Mouse (Mus musculus): ENCODE results near the gene Txndc12. TPM values are rescaled to one million over a fixed set of nuclear protein-coding genes. Genes with fewer than 3 reads are reported as not detected.

The Txndc12 gene
- polyA plus RNA-seq, 1 experiment from 2014 or later = 50.5 TPM

DNA sequence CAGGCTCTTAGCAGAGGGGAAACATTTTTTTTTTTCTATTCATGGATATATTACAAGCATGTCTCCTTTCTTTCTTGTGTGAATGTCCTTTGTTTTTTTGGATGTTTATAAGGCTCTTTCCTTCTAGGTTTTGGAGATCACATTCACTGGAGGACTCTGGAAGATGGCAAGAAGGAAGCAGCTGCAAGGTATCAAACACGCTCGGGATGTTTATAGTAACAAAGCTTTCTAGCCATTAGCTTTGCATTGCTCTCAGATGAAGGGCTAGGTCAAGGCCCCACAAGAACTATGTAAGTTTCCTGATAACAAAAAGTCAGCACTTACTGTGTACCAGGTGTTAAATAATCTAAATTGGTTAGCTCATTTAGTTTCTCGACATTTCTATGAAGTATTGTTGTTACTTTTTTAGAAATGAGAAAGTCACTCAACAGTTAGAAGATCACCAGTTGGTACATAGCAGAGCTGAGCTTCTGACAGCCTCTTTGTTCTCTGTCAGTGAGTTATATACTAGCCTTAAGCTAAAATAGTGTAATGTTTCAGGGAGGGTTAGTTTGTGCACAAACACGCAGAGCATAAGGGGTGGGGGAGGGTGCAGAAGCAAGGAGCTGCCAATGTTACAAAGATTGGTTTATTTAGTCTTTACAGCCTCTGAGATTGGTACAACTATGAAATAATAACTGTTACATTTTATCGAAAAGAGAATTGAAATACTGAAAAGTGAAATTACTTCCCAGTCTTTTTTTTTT lies 11.6 kb downstream of the Txndc12 start:
- DNase-seq (ENCODE audit: low spot score) = no peak

DNA sequence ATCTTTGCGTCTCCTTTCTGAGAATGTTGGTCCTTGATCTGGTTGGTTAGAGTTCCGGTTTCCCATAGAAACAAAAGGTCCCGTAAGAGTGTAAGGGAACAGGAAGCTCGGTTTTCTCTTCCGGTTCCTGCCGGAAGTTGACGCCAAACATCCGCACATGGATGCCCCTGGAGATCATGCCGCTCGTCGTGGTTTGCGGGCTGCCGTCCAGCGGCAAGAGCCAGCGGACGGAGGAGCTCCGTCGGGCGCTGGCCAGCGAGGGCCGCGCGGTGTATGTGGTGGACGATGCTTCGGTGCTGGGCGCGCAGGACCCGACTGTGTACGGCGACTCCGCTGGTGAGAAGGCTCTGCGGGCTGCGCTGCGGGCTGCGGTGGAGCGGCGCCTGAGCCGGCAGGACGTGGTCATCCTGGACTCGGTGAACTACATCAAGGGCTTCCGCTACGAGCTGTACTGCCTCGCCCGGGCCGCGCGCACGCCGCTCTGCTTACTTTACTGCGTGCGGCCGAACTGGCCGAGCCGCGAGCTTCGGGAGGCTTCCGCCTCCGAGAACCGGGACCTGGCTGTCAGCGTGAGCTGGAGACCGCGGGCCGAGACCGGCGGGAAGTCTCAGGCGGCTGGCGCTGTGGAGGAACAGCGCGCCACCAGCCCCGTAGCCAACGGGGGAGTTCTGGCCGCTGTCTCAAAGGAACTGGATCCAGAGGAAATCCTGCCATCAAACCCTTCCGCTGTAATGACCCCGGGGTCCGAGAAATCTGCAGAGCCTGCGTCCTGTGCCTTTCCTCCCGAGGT lies 13.5 kb downstream of the Txndc12 start, which contains the start of gene Kti12:
Kti12 (plus strand) TSS at position 71 of the 790 bp plus-strand sequence.
- DNase-seq (ENCODE audit: low spot score) = peak; percentile 86

DNA sequence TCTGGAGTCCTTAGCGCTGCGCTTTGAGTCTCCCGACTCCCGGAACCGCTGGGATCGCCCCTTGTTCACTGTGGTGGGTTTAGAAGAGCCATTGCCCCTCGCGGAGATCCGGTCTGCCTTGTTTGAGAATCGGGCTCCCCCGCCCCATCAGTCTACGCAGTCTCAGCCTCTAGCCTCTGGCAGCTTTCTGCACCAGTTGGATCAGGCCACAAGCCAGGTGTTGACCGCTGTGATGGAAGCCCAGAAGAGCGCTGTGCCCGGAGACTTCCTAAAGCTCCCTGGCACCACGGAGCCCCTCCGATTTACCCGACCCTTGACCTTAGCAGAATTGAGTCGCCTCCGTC lies 14.1 kb downstream of the Txndc12 start, which contains the start of gene A730015C16Rik:
A730015C16Rik (minus strand) TSS at position 115 of the 344 bp plus-strand sequence.
- DNase-seq (ENCODE audit: low spot score) = peak; percentile 21

DNA sequence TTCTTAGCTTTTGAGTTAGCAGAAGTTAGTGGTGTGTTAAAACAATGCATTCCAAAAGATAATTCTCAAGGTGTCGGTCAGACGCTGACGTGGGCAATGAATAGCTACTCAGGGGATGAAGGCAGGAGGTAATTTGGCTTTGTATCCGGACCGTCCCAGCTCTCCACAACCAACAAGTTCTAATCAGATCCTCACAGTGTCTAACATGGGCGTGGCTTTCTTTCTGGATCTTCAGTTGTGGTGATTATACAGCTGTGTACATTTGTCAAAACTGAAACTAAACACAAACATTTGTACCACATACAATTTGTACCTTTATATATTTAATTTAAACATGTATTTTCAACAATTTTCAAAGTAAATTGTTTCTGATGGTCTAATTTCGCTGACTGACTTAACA lies 32.4 kb downstream of the Txndc12 start:
- DNase-seq (ENCODE audit: low spot score) = no peak

DNA sequence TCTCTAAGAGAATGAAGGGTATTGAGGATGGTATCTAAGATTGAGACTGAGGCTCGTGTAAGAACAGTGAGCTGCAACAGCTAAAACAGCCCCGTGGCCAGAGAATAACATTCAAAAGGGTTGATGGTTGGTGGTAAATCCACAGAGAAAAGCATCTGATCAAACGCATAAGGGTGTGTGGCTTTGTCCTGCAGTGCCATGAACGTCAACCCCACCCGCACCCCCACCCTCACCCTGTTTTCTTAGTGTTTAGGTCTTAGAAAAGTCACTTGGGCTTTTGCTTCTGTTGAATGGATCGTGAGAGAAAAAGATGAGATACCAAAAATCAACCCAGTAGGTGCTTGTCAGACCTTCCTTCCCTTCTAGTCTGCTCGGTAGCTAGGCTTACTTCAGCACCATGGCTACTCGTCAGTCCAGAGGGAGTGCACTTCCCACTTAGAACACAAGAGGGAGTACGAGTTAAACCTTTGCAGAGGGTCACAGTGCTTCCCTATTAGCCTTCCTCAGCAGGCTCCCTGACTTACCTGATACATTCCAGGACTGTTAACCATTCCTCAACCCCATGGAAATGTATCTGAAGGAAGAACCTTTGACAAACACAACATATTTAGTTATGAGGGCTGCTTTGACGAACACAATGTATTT lies 35.5 kb downstream of the Txndc12 start:
- DNase-seq (ENCODE audit: low spot score) = peak; percentile 77

GRCm38 (mm10) chr4:108873746-108874145 lies 39.3 kb downstream of the Txndc12 start:
- no peak for DNase-seq (ENCODE audit: low spot score)

DNA sequence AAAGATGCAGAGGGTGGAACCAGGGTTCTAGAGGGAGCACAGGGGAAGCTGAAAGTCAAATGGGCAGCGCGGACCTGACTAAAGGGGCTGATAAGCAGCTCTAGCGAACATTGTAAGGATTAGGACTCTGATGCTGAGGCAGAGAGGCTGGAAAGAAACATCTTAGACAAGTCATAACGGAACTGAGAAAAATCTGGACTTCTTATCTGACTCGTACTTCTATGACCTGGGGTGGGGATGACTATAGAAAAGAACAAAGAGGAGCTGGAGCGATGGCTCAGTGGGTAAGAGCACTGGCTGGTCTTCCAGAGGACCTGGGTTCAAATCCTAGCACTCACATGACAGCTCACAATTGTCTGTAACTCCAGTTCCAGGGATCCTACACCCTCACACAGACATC lies 43.5 kb downstream of the Txndc12 start:
- no peak for DNase-seq (ENCODE audit: low spot score)

DNA sequence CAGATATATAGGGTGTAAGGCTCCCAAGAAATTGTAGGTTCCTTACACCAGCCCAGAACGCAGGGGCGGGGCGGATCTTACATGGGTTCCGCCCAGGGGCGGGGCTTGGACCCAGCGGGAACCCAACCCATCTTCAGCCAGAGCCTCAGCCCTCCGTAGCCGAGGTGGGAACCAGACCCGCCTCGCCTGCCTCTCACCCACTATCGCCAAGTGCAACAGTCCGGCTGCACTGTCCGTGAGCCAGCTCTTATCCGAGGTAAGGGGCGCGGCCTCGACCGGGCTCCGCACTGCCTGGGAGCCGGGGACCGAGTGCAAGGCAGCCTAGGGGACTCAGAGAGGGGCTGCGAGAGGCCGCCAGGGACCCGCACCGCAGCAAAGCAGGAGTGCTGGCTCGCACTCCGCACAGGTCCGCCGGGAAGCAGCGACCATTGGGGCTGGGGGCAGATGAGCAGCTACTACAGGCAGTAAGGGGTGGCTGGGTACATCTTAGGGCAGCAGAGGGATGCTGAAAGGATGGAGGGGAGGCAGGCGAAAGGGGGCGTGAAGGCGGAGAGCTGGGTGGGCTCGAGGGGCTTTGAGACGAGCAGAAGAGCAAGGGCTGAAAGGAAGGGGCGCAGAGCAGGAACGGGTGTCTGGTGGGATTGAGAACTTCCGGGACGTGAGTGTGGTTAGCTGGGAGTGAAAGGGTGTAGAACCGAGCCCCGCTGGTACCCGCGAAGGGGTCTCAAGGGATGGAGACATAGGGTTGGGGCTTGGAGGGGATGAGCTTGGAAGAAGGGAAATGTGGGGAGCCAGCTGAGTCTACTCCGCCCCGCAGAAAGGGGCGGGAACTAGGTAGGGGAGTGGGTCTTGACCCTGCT lies 44.8 kb downstream of the Txndc12 start, which contains the start of gene Rab3b:
Rab3b (plus strand) TSS at position 101 of the 860 bp plus-strand sequence.
- DNase-seq (ENCODE audit: low spot score) = peak; percentile 56

DNA sequence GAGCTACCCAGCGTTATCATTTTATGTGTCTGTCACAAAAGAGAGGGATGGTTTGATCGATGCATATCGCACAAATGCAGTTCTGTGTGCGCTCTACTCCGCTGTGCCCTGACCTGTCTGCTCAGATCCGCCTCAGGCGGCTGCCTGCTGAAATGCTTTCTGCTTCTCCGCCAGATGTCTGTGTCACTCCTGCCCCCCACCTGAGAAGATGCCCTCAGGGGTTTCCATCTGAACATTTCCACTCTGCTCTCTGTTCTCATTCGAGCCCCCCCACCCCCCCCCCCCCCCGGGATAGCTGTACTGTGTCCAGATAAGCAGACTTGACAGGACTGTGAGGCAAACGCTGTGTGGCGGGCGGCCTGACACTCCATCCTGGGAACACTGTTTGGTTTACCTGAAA lies 49.4 kb downstream of the Txndc12 start:
- no peak for DNase-seq (ENCODE audit: low spot score)

DNA sequence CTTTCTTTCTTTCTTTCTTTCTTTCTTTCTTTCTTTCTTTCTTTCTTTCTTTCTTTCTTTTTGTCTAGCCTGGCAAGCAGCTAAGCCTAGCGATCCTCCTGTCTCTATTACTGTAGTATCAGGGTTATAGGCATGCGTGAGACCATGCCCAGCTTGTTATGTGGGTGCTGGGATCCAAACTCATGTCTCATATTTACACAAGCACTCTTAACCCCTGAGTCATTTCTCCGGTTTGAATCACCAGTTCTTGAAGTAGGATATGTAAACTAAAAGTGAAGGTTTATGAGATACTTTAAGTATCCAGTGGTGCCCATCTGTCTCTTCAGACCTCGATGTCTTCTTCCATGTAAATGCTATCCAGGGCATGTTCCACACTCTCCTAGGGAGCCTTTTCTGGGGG lies 53.1 kb downstream of the Txndc12 start:
- no peak for DNase-seq (ENCODE audit: low spot score)

GRCm38 (mm10) chr4:108890876-108891275 lies 56.5 kb downstream of the Txndc12 start:
- DNase-seq (ENCODE audit: low spot score) = no peak

- DNase-seq (ENCODE audit: low spot score) = no peak
Measured at GRCm38 (mm10) chr4:108900421-108900820, 66.0 kb downstream of the Txndc12 start.

- DNase-seq (ENCODE audit: low spot score) = no peak
Measured at GRCm38 (mm10) chr4:108902886-108903285, 68.5 kb downstream of the Txndc12 start.

DNA sequence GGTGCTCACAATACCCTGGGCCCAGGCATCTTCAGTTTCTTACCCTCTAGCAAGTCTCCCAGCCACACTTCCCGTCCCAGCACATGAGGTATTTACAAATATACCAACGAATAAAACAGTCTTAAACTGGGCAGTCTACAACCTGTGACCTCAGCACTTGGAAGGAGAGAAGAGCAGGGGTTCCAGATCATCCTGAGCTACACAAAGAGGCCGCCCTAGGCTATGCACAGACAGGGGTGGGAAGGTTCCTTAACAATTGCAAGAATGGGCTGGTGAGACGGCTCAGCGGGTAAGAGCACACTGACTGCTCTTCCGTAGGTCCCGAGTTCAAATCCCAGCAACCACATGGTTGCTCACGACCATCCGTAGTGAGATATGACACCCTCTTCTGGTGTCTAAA lies 68.9 kb downstream of the Txndc12 start:
- DNase-seq (ENCODE audit: low spot score) = no peak

DNA sequence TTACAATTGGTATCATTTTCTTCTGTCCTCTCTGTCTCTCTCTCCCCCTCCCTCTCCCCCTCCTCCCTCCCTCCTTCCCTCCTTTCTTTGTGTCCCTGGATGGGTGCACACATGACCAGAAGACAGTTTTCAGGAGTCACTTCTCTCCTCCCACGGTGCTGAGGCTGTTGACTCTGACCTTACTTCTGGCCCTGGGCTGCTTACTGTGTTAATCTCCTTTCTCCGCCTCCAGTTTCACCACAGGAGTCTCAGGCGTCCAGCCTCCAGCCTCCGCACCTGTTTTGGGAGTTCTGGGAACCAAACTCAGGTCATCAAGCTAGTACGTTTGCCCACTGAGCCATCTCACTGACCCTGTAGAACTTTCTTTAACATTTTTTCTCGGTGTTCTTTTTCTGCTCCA lies 69.7 kb downstream of the Txndc12 start:
- no peak for DNase-seq (ENCODE audit: low spot score)

GRCm38 (mm10) chr4:108904790-108905189 lies 70.4 kb downstream of the Txndc12 start:
- DNase-seq (ENCODE audit: low spot score) = no peak

GRCm38 (mm10) chr4:108905859-108906258 lies 71.5 kb downstream of the Txndc12 start:
- no peak for DNase-seq (ENCODE audit: low spot score)

GRCm38 (mm10) chr4:108907475-108907874 lies 73.1 kb downstream of the Txndc12 start:
- DNase-seq (ENCODE audit: low spot score) = no peak

- DNase-seq (ENCODE audit: low spot score) = no peak
Measured at GRCm38 (mm10) chr4:108909872-108910425, 75.5 kb downstream of the Txndc12 start.
